Mouse (Mus musculus) urinary bladder, postnatal 36 days (tissue): ENCODE data around the gene Usp7.

Source experiments
- DNase-seq, 2 experiments: peaks; one replicate each; pipeline ENCODE4 v3.0.0; 2022; ENCODE audit warnings: low spot score in 2 of 2, mixed read lengths in 1 of 2

Gene Usp7

GRCm38 (mm10) chr16:8791949-8792557 is at the start of gene Usp7:
Usp7 (minus strand) TSS chr16:8792308.
- DNase-seq = no peak

GRCm38 (mm10) chr16:8840557-8840956 is 48.4 kb upstream of the Usp7 start:
- DNase-seq = no peak

GRCm38 (mm10) chr16:8838921-8839320 is 46.8 kb upstream of the Usp7 start:
- no peak for DNase-seq

- no peak for DNase-seq
Observed at GRCm38 (mm10) chr16:8837595-8837994, 45.5 kb upstream of the Usp7 start.

GRCm38 (mm10) chr16:8836876-8837275 is 44.8 kb upstream of the Usp7 start:
- no peak for DNase-seq

- no peak for DNase-seq
Observed at GRCm38 (mm10) chr16:8831241-8831640, 39.1 kb upstream of the Usp7 start.

- peak; percentile 75 to 80 for DNase-seq
Observed at GRCm38 (mm10) chr16:8830431-8831211, 38.5 kb upstream of the Usp7 start.

- DNase-seq = peak; percentile 97 to 98
Observed at GRCm38 (mm10) chr16:8829564-8830359, 37.7 kb upstream of the Usp7 start, which contains the start of gene 1810013L24Rik. 1810013L24Rik (plus strand) TSS chr16:8830100.

- no peak for DNase-seq
Observed at GRCm38 (mm10) chr16:8828636-8829563, 36.8 kb upstream of the Usp7 start.

- no peak for DNase-seq
Observed at GRCm38 (mm10) chr16:8827366-8827765, 35.3 kb upstream of the Usp7 start.

GRCm38 (mm10) chr16:8823661-8824060 is 31.6 kb upstream of the Usp7 start:
- DNase-seq = no peak

GRCm38 (mm10) chr16:8822586-8822985 is 30.5 kb upstream of the Usp7 start:
- DNase-seq = no peak

- peak in 1 of 2 experiments; percentile 27 for DNase-seq
Observed at GRCm38 (mm10) chr16:8821429-8821828, 29.3 kb upstream of the Usp7 start.

- no peak for DNase-seq
Observed at GRCm38 (mm10) chr16:8817872-8818271, 25.8 kb upstream of the Usp7 start.

GRCm38 (mm10) chr16:8810399-8811127 is 18.5 kb upstream of the Usp7 start:
- DNase-seq = no peak

GRCm38 (mm10) chr16:8806703-8807102 is 14.6 kb upstream of the Usp7 start:
- no peak for DNase-seq

GRCm38 (mm10) chr16:8795906-8796305 is 3.8 kb upstream of the Usp7 start:
- no peak for DNase-seq

GRCm38 (mm10) chr16:8794952-8795351 is 2.8 kb upstream of the Usp7 start:
- no peak for DNase-seq

- peak in 1 of 2 experiments; percentile 16 for DNase-seq
Observed at GRCm38 (mm10) chr16:8790886-8791285, 1.2 kb downstream of the Usp7 start.

GRCm38 (mm10) chr16:8784753-8785152 is 7.4 kb downstream of the Usp7 start:
- peak in 1 of 2 experiments; percentile 41 for DNase-seq
